Mouse (Mus musculus) spleen, postnatal 10 days (tissue): Measurements from ENCODE around the gene Hilpda.

ENCODE experiments used
- DNase-seq, 2 experiments: peaks; one replicate each; pipeline ENCODE4 v3.0.0; 2021 to 2022; ENCODE audit warnings: low spot score in 2 of 2

Gene Hilpda

DNA sequence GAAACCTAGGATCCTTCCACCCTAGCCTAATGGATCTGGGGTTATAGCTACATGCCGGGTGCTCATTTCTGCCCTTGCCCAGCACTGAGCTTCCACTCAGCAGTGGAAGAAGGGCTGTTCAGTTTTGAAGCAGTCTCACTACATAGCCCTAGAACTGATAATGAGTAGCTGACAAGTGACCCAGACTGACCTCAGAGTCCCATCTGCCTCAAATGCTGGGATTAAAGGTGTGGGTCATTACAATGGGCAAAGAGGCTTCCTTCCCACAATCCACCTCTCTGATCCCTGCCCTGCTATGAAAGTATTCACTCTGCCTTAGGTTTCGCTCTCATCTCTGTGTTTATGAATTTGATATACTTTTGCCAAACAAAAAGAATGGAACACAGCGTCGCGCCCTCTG is 4.5 kb downstream of the Hilpda start:
- DNase-seq = no peak

DNA sequence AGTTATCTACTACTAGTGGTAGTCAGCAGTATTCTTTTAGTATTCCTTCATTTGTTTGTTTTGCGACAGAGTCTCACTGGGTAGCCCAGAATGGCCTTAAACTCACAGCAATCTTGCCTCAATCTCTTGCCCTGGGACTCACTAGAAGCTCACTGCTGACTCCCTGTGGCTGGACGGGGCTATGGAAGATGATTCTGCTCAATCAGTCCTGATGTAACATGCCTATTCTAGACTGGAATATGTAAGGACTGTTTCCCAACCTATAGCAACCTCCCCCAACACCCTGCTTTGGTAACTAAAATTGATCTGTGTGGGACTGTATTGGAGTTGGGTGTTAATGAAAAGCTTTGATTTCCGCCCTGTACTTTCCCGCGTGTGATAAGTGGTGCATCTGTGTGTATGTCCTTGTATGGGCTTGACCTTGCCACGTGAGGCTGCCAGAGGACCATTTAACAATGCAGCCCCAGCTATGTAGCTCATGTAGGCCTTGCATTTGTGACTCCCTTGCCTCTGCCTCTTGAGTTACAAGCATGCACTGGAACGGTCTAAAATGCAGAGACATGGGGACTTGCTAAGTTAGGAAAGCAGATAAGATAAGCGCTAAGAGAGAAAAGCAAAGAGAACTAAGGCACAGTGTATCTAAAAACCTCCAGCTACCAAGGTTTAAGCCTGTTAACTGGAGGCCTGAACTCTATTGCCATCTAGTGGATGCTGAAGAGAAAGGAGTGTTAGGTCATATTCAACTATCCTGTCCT is 6.4 kb downstream of the Hilpda start:
- peak in 1 of 2 experiments; percentile 44 for DNase-seq

DNA sequence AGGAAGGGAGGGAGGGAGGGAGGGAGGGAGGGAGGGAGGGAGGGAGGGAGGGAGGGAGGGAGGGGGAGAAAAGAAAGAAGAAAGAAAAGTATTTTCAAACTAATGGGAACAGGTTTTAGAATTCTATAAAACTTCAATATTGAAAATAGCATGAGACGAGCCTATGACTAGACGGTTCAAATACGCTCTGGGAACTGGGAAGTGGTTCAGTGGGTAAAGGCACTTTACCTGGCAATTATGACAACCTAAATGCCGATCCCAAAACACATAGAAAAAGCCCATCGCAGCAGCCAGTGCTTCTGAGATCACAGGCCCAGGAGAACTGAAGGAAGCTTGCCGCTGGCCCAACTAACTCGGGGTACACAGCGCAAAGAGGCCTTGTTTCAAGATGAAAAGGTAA is 7.0 kb downstream of the Hilpda start, which contains the start of gene Fam71f2:
Gene Fam71f2 (plus strand): TSS at position 301 of the 400 bp plus-strand sequence.
- DNase-seq = no peak

DNA sequence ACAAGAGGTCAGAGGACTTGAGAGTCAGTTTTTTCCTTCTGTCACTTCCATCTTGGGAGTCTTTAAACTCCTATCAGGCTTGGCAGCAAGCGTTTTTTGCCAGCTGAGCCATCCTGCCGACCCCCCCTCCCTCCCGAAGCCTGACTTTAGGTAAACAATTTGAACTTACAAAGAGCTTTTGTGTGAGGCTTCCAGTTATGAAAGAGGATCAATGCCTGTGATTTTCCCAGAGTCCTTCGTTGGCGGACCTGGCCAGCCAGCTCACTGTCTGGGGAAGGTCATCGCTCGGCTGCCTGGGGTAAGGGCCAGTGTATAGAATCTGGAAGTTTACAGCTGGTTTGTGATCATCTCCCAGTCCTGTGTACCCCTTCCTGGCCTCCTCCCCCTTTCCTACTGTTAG is 8.4 kb downstream of the Hilpda start:
- no peak for DNase-seq

DNA sequence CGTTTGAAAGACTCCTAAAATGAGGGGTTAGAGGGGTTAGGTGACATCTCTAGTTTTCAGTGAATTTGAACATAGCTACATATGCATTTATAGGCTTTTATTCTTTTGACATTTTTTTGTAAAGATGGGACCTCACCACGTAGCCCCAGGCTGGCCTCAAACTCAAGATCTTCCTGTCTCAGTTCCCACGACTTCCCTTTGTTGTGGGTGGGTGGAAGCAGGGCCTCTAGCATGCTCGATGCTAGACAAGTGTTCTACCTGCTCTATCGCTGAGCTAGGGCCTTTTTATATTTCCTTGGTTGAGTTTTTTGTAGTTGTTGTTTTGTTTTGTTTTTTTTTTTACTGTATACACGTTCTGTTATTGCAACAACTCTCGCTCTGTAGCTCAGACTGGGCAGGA is 14.6 kb downstream of the Hilpda start:
- no peak for DNase-seq

DNA sequence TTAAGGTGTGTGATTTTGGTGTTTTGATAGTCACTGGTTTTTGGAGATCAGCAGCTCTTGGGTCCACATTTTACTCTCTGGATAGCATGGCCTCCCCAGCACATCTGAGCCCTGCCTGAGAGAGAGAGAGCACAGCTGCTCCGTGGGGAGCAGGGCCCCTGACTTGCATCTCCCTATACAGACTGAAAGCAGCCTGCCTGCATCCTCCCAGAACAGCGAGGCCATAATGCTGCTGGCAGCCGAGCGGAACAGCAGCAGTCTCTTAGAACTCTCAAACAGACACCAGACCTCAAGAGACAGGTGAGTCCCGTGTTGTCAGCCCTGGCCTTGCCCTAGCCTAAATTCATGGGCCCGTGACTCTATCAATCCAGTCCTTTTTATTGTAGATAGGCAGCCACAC is 15.2 kb downstream of the Hilpda start:
- no peak for DNase-seq

DNA sequence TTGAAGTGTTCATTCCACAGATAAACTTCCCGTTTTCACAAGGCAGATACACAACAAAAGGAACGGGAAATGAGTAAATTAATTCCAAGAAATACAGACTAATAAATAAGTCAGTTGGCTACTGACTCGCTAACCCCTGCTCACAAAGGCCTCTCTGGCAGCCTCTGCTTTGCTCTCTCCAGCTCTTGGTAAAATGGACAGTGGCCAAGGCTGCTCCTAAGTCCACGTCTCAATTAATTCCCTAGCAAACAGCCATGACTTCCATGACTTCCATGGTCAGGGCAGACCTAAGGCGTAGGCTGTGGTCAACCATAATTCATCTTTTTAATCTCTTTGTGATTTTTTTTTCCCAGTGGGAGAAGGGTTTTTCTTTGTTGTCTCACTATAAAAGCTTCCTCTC is 15.7 kb downstream of the Hilpda start:
- no peak for DNase-seq

DNA sequence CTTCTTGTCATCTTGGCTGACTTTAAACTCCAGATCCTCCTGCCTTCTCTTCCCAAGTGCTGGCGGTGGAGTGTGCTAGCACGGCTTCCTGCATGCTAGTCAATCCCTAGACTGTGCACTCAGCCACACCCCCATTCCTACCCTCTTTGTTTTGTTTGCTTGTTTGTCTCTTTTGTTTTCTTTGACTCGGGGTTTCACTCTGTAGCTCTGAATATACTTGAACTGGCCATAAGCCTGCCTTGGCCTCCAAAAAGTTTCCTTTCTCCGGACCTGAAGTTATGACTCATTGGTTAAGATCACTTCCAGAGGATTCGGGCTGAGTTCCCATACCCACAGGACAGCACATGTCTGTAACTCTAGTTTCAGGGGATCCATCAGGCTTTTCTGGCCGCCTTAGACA is 16.4 kb downstream of the Hilpda start:
- DNase-seq = no peak

DNA sequence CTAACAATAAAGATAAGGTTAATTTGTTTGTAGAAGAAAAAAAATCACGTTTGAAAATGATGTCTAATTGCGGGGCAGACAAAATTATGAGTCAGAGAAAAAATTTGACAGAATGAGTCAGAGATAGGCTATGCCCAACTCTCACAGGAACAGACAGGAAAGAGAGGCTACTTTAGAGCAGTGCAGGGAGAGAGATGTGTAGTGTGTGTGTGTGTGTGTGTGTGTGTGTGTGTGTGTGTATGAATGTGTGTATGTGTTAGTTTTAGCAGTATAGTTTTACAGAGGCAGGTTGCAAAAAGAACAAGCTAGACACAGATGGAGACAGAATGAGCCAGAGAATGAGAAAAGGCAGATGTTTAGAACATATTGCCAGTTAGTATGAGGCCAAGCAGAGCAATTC is 26.8 kb downstream of the Hilpda start:
- no peak for DNase-seq

DNA sequence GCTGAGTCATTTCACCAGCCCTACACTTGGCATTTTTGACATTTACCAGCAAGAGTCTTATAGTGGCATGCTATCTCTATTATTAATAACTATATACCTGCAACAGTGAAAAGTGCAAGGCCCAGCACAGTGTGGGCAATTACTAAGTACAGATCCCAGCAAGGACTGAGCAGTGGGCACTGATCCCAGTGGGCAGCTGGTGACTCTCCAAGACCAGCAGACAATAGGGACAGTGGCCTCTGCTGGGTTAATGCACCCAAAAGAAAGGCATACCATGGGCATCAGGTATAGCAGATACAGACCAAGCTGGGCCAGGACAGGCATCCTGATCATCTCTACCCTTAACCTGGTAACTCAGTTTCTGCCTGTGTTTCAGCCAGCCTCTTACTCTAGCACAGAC is 31.0 kb downstream of the Hilpda start:
- no peak for DNase-seq

DNA sequence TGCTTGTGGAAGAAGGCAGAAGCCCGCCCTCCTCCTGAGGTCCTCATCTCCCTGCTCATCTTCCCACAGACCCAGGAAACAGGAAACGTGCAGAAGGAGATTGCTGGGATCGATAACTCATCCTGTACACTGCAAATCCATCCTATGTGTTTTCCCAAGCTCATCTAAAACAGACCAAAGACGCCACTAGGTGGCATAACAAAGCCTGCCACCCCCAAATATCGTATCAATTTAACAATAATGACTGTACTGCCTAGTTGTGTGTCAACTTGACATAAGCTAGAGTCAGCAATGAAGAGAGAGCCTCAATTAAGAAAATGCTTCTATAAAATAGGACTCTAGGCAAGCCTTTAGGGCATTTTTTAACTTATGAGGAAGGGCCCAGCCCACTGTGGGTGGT is 31.4 kb downstream of the Hilpda start:
- no peak for DNase-seq

DNA sequence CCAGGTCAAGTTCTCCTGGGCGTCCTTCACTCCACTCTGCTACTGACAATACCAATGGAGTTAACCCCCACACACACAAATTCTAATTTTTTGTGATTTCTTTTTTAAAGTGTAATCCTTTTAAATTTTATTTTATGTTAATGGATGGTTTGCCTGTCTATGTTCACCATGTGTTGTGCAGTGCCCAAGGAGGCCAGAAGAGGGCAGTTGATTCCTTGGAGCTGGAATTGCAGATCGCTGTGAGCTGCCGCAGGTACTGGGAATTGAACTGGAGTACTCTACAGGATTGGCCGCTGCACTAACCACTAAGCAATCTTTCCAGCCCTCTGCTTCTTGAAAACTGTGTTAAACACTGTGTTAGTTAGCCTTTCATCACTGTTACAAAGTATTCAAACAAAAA is 33.2 kb downstream of the Hilpda start:
- no peak for DNase-seq

DNA sequence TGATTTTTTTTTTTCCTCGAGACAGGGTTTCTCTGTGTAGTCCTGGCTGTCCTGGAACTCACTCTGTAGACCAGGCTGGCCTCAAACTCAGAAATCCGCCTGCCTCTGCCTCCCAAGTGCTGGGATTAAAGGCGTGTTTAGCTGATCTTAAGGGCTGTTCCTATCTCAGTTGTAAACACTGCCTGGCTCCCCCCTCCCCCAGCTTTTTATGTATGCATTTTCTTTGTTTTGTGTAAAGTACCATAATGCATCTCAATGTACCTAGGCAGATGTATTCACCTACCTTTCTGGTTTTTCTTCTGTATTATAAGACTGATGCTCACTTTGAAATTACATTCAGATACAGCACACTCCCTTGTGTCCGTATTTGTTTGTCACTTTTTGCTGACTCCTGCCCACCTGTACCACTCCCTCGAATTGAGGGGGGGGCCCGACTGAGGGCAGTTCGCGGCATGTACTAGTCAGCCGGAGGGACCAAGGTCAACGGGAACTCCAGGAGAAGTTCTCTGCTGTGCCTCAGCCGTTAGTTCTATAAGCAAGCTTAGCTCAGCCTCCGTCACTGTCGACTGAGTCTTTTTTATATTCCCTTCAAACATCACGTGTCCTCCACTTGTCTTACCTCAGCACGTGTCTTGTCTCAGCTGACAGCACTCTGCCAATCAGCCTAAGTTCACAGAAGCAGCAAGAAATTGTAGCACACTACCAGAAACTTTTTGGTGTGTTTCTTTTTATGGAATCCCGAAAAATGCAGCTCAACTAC is 36.7 kb downstream of the Hilpda start:
- no peak for DNase-seq

DNA sequence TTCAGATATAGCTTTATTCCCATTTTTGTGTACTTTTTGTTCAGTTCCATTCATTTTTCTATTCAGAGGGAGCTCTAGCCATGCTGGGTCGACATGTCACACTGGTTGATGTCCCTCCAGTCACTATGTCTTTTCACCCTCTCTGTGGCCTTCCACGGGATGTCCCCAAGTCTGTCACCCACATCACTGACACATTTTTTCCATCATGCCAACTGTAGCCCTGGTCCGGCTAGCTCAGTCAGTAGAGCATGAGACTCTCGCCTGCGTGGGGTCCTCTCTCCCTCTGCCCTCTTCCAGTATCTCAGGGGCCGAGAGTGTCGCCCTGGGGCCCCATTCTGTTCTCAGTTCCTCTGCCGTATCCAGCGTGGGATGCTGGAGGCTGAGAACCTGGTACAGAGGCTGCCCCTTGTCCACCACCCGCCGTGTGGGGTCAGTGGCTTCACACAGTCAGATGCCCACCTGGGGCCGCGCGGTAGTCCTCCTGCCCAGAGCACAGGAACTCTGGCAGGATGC is 41.5 kb downstream of the Hilpda start:
- no peak for DNase-seq

DNA sequence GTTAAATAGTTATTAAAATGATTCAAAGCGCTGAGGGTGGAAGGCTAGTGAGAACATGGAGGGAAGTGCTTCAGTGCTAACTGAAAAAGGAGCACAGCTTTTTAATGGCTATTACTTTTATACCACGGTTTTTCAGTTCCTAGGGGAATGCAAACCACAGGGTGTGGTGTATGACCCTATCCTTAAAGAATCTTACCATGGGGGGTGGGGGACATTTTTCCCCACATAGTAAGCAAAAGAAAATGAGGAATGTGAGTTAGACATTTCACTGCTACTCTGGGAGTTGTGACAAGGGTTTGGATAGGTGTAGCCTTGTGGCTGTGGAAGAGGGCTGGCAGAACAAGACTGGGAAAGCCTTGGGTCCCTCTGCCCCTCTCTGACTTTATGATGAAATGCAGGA is 45.0 kb downstream of the Hilpda start:
- DNase-seq = no peak

DNA sequence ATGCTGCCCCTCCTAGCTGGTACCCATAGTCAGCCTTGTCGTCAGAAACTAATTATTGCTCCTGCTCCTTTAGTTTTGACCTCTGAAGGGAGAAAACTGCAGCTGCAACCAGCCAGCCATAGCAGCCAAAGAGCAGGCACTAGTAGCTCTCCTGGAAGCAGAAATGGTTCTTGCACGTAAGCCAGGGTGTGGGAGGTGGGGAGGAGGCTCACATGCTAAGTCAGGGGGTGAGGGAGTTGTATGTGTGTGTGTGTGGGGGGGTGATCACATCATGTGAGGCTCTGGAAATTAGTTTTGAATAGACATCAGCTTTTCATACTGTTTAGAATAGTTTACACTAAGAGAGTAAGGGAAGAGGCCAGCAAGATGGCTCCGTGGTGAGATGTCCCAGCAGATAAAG is 45.7 kb downstream of the Hilpda start:
- no peak for DNase-seq

DNA sequence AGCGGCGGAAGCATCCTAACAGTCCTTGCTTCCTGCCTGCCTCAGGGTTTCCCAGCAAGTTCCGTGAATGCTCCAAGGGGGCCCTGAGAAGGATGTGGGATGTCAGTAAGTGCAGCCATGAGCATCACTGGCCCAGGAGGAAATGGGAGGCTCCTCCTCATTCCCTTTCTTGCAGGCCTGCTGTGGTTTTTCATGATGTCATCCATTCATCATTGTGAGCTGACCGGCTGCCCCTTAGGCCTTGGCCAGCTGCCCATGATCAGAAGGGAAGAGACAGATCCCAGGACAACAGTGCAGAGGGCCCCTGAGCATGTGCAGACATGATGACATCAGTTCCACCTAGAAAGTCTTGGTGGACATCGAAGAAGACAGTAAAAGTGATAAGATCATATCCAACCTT is 46.6 kb downstream of the Hilpda start, which contains the start of gene Fam71f1:
Gene Fam71f1 (plus strand): TSS at position 262 of the 400 bp plus-strand sequence.
- DNase-seq = no peak

DNA sequence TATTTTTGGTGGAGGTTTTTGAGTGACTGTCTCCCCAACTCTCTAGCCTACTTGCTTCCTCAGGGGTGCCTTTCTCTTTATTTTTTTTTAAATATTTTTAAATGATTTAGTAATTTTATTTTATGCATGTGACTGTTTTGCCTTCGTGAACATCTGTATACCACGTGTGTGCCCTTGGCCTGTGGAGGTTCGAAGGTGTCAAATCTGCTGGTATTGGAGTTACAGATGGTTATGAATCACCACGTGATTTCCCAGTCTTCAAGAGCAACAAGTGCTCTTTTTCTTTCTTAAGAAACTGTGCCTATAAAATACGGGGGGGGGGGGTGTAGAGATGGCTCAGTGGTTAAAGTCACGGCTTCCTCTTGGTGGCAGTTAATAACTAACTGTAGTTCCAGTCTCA is 49.3 kb downstream of the Hilpda start:
- no peak for DNase-seq

DNA sequence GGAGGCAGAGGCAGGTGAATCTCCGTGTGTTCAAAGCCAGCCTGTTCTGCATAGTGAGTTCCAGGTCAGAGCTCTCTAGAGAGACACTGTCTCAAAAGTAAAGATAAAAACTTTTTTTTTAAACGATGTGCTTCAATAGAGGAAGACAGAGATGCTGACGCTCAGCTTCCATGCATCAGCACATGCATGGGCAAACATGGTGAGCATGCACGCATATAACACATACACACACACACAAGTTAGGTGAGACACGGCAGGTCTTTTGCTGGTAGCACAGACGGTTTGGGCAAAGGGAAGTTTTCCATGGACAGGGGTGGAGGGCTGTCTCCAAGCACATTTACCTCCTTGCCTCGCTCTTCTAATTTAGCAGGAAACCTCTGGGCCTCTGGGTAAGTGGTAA is 49.9 kb downstream of the Hilpda start:
- no peak for DNase-seq

DNA sequence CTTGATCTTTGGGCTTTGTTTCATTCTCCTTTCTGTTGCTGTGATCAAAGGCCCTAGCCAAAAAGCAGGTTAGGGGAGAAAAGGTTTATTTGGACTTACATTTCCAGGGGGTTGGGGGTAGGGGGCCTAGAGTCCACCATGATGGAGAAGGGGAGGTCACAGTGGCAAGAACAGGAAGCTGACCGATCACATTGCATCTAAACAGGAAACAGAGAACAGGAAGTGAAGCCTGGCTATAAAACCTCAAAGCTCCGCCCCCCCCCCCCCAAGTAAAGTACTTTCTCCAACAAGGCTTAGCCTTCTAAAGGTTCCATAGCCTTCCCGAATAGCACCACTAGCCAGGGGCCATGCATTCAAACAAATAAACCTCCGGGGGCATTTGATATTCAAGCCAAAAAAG is 50.4 kb downstream of the Hilpda start:
- DNase-seq = no peak
